Mouse (Mus musculus) embryonic facial prominence, embryonic 12.5 days (tissue): ENCODE data around the gene Pom121. TPM values are rescaled to one million over a fixed set of nuclear protein-coding genes. Genes with fewer than 3 reads are reported as not detected.
"Not testable (repeated sequence)": the region's sequence is repeated elsewhere in the genome, so short reads cannot be mapped to it uniquely, and the experiment has no call there.

Source experiments
- ATAC-seq: fragments of 200-750 bp; cut with Nextera tagmentation; 2 replicates; pipeline ENCODE4 v1.8.0; 2017; ENCODE audit not compliant: insufficient number of reproducible peaks, insufficient read depth, low FRiP score, low TSS enrichment
- H3K27ac ChIP-seq: fragments of 300-500 bp; sonication (generic); 2 replicates; pipeline ENCODE4 v1.5.1; 2016; ENCODE audit warnings: mild to moderate bottlenecking
- H3K27me3 ChIP-seq: fragments of 300-500 bp; sonication (generic); 2 replicates; pipeline ENCODE4 v1.6.1; 2016; ENCODE audit warnings: mild to moderate bottlenecking, moderate library complexity
- H3K36me3 ChIP-seq: fragments of 300-500 bp; sonication (generic); 2 replicates; pipeline ENCODE4 v1.6.1; 2016; ENCODE audit warnings: mild to moderate bottlenecking
- H3K4me1 ChIP-seq: fragments of 300-500 bp; sonication (generic); 2 replicates; pipeline ENCODE4 v1.6.1; 2016
- H3K4me2 ChIP-seq: fragments of 300-500 bp; sonication (generic); replicated peaks from 2 replicates; pipeline ENCODE4 v1.6.1; 2016; ENCODE audit warnings: mild to moderate bottlenecking, moderate library complexity
- H3K4me3 ChIP-seq: fragments of 300-500 bp; sonication (generic); 2 replicates; pipeline ENCODE4 v1.5.1; 2016; ENCODE audit warnings: mild to moderate bottlenecking
- H3K9ac ChIP-seq: fragments of 300-500 bp; sonication (generic); 2 replicates; pipeline ENCODE4 v1.6.1; 2016; ENCODE audit warnings: mild to moderate bottlenecking, moderate library complexity
- H3K9me3 ChIP-seq: fragments of 300-500 bp; sonication (generic); 2 replicates; pipeline ENCODE4 v1.6.1; 2016; ENCODE audit warnings: mild to moderate bottlenecking, moderate library complexity
- WGBS: fragments of 180-500 bp; shearing (Covaris S2); methylation state at CpG from one replicate; pipeline ENCODE4 v1.1.7; 2016; 5-methylcytosine and 5-hydroxymethylcytosine counted together
- polyA plus RNA-seq: library from polyadenylated mRNA; unstranded; fragments of >200 nt; fragmentation: Nextera tagmentation; extraction: Ambion mirVana; gene quantifications from 2 replicates; pipeline ENCODE4 v1.2.1, GENCODE M21; 2016

Pom121 gene
- polyA plus RNA-seq, 1 experiment from 2014 or later: 21.2 TPM

DNA sequence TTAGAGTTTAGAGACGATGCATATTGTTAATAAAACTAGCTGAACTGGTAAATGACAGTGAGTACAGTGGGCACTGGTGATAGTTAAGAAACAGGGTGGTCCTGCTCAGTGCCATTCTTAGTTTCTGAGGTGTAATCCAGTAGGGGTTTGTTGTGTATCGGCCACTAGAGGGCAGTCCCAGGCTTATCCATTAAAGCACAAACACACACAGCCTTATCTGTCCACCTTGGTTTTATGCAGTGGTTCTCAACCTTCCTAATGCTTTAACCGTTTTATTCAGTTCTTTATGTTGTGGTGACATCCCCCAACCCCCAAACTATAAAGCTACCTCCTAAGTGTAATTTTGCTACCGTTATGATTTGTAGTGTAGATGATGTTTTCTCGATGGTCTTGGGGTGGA is 1.5 kb upstream of the Pom121 start:
- Histone ChIP-seq H3K27ac (no peak overlapping the region), H3K4me2 (no peak overlapping the region), H3K4me1 (peaks cover 13% of the 10 kb centered on the region), H3K4me3 (no peak overlapping the region), H3K9ac (no peak overlapping the region), H3K9me3 (no peaks in the 10 kb centered on the region), H3K27me3 (no peaks in the 10 kb centered on the region; the same call in 1 of the 2 replicates), H3K36me3 (peaks cover 16% of the 10 kb centered on the region)
- no peak for ATAC-seq
- WGBS: 58% methylated on average over 5 of the region's 5 CpGs

DNA sequence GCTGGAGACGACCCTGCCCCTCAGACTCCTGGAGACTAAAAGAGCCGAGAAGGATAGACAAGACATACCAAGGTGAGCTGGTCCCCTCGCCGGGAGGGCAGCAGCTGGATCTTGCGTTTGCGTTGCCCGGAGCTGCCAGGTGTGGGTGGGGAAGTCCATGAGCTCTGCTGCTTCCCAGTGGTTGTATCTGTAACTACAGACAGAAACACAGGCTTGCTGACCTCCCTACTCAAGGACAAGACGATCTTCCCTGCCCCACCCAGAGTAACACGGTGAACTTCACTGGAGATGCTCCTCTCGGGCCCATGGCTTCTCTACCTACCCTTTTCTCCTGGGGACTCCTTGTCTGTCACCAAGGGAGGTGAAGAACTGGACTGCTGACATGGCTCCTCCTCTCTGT is 10.6 kb downstream of the Pom121 start:
- Histone ChIP-seq H3K4me1 (no peaks in the 10 kb centered on the region), H3K36me3 (peaks cover 96% of the 10 kb centered on the region), H3K9ac (no peak overlapping the region), H3K27me3 (no peaks in the 10 kb centered on the region), H3K4me2 (no peak overlapping the region), H3K4me3 (no peak overlapping the region), H3K9me3 (no peaks in the 10 kb centered on the region), H3K27ac (no peak overlapping the region)
- WGBS: 85% methylated on average over 10 of the region's 10 CpGs
- ATAC-seq: no peak

DNA sequence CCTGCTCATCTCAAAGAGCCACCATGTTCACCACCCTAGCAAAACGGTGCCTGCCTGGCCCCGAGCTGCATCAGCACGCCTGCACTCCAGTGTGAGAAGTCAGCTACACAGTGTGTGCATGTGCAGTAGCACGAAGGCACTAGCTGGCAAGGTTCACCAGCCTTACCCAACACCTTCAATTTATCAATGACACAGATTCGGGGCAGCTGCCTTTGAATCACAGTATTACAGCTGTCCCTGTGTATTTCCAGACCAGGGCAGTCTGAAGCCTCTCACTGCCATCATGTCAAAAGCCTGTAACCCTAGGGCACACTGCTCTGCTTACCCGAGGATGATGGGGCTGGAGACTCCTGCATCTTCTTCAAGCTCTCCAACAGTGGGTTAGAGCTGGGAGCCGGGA is 11.6 kb downstream of the Pom121 start:
- H3K4me1 ChIP-seq: no peaks in the 10 kb centered on the region
- 93% methylated on average over 7 of the region's 7 CpGs for WGBS
- H3K27me3 ChIP-seq: no peaks in the 10 kb centered on the region
- no peak overlapping the region for H3K9ac ChIP-seq
- no peak overlapping the region for H3K27ac ChIP-seq
- no peak overlapping the region for H3K4me3 ChIP-seq
- H3K4me2 ChIP-seq: no peak overlapping the region
- peaks cover 96% of the 10 kb centered on the region for H3K36me3 ChIP-seq
- H3K9me3 ChIP-seq: no peaks in the 10 kb centered on the region
- ATAC-seq: no peak

DNA sequence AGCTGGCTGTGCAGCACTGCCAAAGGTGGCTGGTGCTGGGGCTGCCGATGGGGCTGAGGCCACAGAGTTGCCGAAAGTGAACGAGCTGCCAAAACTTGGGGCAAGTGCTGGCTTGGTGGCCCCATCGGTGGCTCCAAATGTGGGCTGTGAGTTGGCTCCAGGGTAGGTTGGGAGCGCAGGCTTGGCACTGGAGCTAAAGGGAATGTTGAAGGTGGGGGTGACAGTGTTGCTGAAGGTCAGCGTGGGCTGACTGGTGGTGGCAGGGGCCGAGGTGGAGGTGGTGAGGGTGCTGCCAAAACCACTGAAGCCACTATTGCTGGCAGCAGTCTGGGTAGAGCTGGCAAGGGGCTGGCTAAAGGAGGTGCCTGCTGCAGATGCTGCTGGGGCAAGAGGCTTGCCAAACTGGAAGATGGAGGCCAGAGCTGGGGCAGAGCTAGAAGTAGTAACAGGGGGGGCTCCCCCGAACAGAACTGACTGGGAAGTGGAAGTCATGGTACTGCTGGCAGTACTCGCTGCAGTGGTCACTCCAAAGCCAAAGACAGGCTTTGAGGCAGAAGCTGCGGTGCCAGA is 12.9 kb downstream of the Pom121 start:
- ATAC-seq: no peak
- Histone ChIP-seq H3K4me2 (no peak overlapping the region), H3K4me3 (no peak overlapping the region), H3K27ac (no peak overlapping the region), H3K27me3 (no peaks in the 10 kb centered on the region), H3K9ac (no peak overlapping the region), H3K36me3 (peaks cover 96% of the 10 kb centered on the region), H3K4me1 (no peaks in the 10 kb centered on the region), H3K9me3 (no peaks in the 10 kb centered on the region)
- 96% methylated on average over 10 of the region's 10 CpGs for WGBS

DNA sequence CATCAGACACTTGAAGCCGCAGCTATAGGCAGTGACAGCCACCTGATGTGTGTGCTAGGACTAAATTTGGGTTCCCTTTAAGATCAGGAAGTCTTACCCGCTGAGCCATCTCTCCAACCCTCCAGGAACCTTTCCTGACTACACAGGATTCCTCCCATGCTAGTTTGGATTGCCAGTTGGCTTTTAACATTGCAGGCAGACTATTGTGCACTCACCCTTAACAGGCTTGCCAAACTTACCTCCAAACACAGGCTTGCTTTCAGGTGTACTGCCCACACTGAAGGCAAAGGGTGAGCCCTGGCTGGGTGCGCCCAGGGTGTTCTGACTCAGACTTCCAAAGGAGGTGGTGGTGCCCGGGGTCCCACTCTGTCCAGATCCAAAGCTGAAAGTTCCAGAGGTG is 13.7 kb downstream of the Pom121 start:
- no peaks in the 10 kb centered on the region for H3K4me1 ChIP-seq
- no peak overlapping the region for H3K27ac ChIP-seq
- no peaks in the 10 kb centered on the region for H3K9me3 ChIP-seq
- no peaks in the 10 kb centered on the region for H3K27me3 ChIP-seq
- no peak overlapping the region for H3K4me3 ChIP-seq
- peaks cover 99% of the 10 kb centered on the region for H3K36me3 ChIP-seq
- no peak overlapping the region for H3K4me2 ChIP-seq
- 96% methylated on average over 4 of the region's 4 CpGs for WGBS
- H3K9ac ChIP-seq: no peak overlapping the region
- ATAC-seq: no peak

DNA sequence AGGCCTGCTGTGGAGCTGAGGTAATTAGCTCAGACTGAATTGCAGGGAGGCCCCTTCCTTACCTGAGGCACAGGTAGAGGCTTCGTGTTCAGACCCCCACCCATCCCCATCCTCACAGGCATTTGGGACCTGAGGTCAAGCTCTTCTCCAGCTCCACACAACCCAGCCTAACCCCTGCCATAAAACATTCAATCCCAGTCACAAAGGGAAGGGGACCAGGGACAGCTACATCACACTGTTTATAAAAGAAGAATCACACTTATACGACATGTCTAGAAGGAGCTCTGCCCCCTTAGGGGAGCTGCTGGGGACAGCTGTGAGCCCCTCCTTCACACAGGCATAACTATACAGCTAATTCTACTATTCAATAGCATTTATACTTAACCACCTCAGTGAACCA is 18.0 kb downstream of the Pom121 start:
- Histone ChIP-seq H3K27ac (no peak overlapping the region), H3K36me3 (peaks cover 95% of the 10 kb centered on the region), H3K4me3 (no peak overlapping the region), H3K9ac (no peak overlapping the region), H3K27me3 (no peaks in the 10 kb centered on the region), H3K9me3 (no peaks in the 10 kb centered on the region), H3K4me1 (no peaks in the 10 kb centered on the region), H3K4me2 (no peak overlapping the region)
- 67% methylated on average over 2 of the region's 2 CpGs for WGBS
- ATAC-seq: no peak

DNA sequence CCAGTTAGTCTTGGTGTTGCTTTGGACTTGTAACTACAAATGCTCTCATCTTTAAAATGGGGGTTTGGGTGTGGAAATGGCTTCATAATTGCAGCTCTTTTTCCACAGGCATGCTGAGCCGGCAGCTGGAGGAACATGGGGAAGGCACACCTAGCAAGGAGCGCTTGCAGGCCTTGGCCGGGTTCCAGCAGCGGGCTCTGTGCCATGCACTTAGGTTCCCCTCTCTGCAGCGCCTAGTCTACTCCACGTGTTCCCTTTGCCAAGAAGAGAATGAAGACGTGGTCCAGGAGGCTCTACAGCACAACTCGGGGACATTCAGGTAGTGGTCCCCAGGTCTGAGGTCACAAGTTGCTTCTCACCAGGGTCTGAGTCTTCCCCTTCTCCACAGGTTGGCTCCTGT is 19.2 kb downstream of the Pom121 start:
- Histone ChIP-seq H3K4me1 (peaks cover 9% of the 10 kb centered on the region), H3K36me3 (peaks cover 83% of the 10 kb centered on the region), H3K27me3 (no peaks in the 10 kb centered on the region), H3K9me3 (no peaks in the 10 kb centered on the region), H3K4me3 (no peak overlapping the region), H3K9ac (no peak overlapping the region), H3K27ac (no peak overlapping the region), H3K4me2 (no peak overlapping the region)
- ATAC-seq: no peak
- 91% methylated on average over 8 of the region's 8 CpGs for WGBS

DNA sequence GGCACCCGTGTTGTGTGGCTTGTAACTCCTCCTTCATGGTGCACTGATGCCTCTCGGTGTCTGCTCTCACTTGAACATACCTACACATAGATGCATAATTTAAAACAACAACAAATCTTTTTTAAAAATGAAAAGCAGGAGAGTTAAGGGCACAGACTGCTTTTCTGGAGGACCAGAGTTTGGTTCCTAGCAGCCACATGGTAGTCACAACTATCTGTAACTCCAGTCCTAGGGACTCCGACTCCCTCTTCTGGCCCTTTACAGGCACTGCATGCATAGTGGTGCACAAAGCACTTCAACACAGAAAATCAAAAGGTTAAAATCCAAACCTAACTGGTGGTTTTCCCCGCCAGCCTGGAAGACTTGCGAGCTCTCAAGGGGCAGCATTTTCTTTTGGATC is 20.7 kb downstream of the Pom121 start:
- Histone ChIP-seq H3K36me3 (peaks cover 68% of the 10 kb centered on the region), H3K27me3 (no peaks in the 10 kb centered on the region), H3K27ac (no peak overlapping the region), H3K4me2 (no peak overlapping the region), H3K9ac (no peak overlapping the region), H3K9me3 (no peaks in the 10 kb centered on the region), H3K4me1 (peaks cover 12% of the 10 kb centered on the region), H3K4me3 (no peak overlapping the region)
- ATAC-seq: no peak
- WGBS: 93% methylated on average over 5 of the region's 5 CpGs

DNA sequence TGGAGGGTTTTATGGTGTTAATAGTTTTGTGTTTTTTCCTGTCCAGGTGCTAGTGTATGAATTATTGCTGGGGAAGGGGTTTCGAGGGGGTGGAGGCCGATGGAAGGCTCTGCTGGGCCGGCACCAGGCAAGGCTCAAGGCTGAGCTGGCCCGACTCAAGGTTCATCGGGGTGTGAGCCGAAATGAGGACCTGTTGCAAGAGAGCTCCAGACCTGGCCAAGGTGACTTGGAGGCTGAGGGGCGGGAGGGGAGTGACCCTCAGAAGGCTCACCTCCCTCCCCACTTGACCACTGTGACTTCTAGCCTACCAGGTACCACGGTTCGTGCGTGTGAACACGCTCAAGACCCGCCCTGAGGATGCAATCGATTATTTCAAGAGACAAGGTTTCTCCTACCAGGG is 23.2 kb downstream of the Pom121 start:
- WGBS: 92% methylated on average over 13 of the region's 13 CpGs
- Histone ChIP-seq H3K27ac (no peak overlapping the region), H3K36me3 (peaks cover 44% of the 10 kb centered on the region), H3K4me3 (no peak overlapping the region), H3K9me3 (no peaks in the 10 kb centered on the region), H3K4me1 (peaks cover 12% of the 10 kb centered on the region), H3K4me2 (no peak overlapping the region), H3K9ac (no peak overlapping the region), H3K27me3 (no peaks in the 10 kb centered on the region)
- ATAC-seq: no peak

DNA sequence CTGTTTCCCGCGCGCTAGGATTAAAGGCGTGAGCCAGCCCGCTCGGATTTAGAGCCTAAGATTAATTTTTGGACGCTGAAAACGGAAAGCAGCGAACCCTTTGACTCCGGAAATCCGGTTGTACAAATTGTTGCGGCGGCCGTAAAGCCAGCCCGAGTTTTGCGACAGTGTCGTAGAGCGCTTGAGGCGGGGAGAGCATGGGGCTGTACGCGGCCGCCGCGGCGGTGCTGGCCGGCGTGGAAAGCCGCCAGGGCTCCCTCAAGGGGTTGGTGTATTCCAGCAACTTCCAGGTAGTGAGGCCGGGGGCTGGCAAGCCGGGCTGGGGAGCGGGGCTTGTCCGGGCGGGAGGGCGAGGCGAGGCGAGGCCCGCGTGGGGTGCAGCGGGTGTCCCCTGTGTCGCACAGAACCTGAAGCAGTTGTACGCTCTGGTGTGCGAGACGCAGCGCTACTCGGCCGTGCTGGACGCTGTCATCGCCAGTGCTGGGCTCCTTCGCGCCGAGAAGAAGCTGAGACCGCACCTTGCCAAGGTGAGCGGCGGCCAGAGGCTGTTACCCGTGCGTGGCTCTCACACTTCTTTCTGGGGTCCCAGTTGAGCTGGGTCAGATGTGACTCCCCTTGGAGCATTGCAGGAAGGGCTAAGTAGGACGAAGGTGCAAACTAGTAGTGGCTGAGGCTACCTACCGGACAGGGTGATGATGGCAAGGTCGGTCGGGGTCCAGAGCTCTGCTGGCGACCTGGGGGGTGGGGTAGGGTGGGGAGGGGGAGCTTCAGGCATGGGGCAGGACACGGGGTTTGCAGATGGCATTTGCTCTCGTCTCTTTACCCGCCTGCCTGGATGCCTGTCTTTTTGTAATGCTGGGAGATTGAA is 24.3 kb downstream of the Pom121 start, which contains the start of gene Nsun5:
Gene Nsun5 (plus strand): TSS at position 167 of the 868 bp plus-strand sequence.
- peak within 1 kb of the TSS; percentile 95 for H3K4me2 ChIP-seq
- H3K27ac ChIP-seq: peak within 1 kb of the TSS; percentile 85
- no peaks in the 10 kb centered on the region for H3K9me3 ChIP-seq
- H3K4me1 ChIP-seq: peaks cover 12% of the 10 kb centered on the region
- WGBS: under 1% methylated on average over 64 of the region's 64 CpGs
- peak; percentile 66; the same call in 1 of the 2 replicates for ATAC-seq
- H3K4me3 ChIP-seq: peak within 1 kb of the TSS; percentile 97
- no peaks in the 10 kb centered on the region for H3K27me3 ChIP-seq
- peak within 1 kb of the TSS; percentile 87 for H3K9ac ChIP-seq
- H3K36me3 ChIP-seq: peaks cover 32% of the 10 kb centered on the region

DNA sequence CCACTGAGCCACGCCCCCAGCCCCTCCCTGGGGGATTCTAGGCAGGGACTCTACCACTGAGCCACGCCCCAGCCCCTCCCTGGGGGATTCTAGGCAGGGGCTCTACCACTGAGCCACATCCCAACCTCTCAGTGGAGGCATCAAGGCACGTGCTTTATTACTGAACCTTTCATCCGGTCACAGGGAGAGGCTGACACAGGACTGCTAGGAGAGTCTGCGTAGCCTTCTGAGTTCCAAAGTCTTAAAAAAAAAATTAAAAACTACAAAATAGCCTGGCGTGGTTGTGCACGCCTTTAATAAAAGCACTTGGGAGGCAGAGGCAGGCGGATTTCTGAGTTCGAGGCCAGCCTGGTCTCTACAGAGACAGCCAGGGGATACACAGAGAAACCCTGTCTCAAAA is 25.1 kb downstream of the Pom121 start:
- not testable (repeated sequence) for H3K27me3 ChIP-seq, ATAC-seq, H3K9me3 ChIP-seq
- peak overlapping the region; percentile 87 for H3K9ac ChIP-seq
- peak overlapping the region; percentile 95 for H3K4me2 ChIP-seq
- H3K4me3 ChIP-seq: peak overlapping the region; percentile 97
- H3K4me1 ChIP-seq: peaks cover 12% of the 10 kb centered on the region
- 58% methylated on average over 9 of the region's 9 CpGs for WGBS
- H3K36me3 ChIP-seq: peaks cover 24% of the 10 kb centered on the region
- H3K27ac ChIP-seq: peak overlapping the region; percentile 85; the same call in 1 of the 2 replicates

DNA sequence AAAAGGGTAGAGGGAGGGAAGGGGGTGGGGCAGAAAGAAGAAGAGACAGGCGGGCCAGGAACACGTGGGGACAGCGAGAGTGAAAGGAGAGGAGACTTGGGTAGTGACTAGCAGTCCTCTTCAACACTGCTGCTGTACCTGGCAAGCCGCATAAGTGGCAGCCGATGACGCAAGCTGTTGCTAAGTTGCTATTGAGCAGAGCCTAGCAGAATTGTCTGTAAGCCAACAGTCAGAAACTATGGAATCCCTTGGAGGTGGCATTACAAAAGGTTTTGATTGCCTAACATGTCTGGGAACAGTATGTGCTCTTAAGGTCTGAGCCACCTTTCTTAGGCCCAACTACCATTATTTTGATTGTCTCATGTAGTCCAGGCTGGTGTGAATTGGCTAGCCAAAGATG is 26.0 kb downstream of the Pom121 start:
- H3K4me2 ChIP-seq: no peak overlapping the region
- ATAC-seq: no peak
- H3K9ac ChIP-seq: no peak overlapping the region
- H3K27ac ChIP-seq: no peak overlapping the region
- H3K4me3 ChIP-seq: no peak overlapping the region
- H3K27me3 ChIP-seq: no peaks in the 10 kb centered on the region
- WGBS: 85% methylated on average over 6 of the region's 6 CpGs
- no peaks in the 10 kb centered on the region for H3K9me3 ChIP-seq
- H3K4me1 ChIP-seq: peaks cover 12% of the 10 kb centered on the region
- peaks cover 16% of the 10 kb centered on the region for H3K36me3 ChIP-seq
